Mouse (Mus musculus): Measurements from ENCODE around the gene Fhl3.

GRCm38 (mm10) chr4:124663034-124663433 is 37.5 kb upstream of the Fhl3 start:
- no peak for TF ChIP-seq POLR2A (IDR thresholded peaks at IDR 0.05; ENCODE audit: borderline replicate concordance, control insufficient read depth, low read depth, low read length)
- no peak for TF ChIP-seq CTCF (IDR thresholded peaks at IDR 0.05; ENCODE audit: control insufficient read depth, insufficient read depth, low read length)

Data from bone marrow, adult 2 months (tissue).